Mouse (Mus musculus) fat pad, adult 2 months (tissue): ENCODE measurements around the gene Mdm4.
"Not testable (repeated sequence)": the region's sequence is repeated elsewhere in the genome, so short reads cannot be mapped to it uniquely, and the experiment has no call there.

Experiments
- DNase-seq: peaks from one replicate; pipeline ENCODE4 v3.0.0-alpha.2; 2011; ENCODE audit warnings: low read depth, low spot score; ENCODE audit errors: extremely low read depth

Mdm4 gene

DNA sequence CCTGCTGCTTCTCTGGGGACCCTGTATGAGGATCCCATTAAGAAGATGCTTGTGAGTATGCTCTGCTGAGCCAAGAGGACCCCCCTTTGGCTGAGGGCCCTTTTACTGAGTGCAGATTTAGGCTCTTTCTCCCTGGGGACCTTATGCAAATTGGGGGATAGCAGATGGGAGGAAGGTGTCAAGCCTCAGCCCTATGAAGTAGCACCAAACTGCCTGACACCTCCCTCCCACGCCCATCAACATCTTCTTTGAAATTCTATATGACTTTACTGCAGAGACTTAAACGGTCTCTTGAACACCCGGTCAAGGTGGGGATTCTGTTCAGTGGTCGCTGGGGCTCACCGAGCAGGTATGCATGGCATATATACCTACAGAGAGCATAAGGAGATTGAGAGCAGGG is 22.7 kb upstream of the Mdm4 start:
- DNase-seq, result no peak

DNA sequence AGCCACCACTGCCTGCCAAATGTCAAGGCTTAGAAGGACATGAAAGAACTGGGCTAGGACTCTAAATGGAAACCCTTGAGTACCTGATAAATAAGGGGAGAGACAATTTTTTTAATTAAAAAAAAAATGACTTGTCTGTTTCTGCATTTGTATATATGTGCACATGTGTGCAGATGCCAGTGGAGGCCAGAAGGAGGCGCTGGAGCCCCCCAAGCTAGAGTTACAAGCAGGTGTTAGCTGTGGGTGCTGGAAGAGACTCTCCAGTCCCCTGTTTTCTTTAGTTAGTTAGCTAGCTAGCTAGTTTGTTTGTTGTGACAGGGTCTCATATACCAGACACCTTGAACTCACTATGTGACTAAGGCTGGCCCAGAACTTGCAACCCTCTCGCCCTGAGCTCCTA is 21.5 kb upstream of the Mdm4 start:
- DNase-seq, result no peak

DNA sequence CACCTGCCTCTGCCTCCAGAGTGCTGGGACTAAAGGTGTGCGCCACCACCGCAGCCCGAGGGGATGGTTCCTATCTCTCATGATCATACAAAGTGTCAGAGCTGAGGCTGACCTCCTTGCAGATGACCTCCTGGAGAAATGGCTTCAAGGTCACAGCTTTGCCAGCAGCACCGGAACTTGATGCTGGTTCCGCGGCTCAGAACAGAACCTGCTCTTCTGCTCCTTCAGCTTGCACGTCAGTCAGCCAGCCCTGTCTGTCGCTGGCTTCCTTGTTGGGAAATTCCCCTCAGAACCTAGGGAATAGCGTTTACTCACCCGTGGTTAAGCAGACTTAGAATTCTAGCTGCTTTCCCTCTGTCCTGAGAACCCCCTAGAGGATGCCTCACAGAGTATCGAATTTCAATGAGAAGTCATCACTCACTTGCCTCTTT is 19.7 kb upstream of the Mdm4 start:
- no peak for DNase-seq

DNA sequence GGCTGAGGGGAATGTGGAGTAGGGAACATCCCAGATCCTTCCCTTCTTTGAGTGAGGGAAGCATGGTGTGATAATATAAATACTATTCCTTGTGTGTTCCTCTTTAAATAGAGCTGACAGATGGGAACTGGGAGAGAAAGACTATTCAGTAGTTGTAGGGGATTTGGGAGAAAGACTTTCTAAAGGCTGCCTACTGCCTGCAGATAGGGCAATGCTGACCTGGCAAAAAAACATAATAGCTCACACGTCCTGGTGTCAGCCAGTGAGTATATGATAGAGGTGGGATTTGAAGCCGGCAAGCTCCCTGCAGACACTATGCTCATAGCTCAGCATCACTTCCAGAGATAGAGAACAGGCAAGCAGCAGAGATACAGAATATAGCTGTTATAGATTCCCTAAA is 18.3 kb upstream of the Mdm4 start:
- DNase-seq, result no peak

GRCm38 (mm10) chr1:133047575-133047974 is 17.2 kb upstream of the Mdm4 start:
- DNase-seq, result no peak

DNA sequence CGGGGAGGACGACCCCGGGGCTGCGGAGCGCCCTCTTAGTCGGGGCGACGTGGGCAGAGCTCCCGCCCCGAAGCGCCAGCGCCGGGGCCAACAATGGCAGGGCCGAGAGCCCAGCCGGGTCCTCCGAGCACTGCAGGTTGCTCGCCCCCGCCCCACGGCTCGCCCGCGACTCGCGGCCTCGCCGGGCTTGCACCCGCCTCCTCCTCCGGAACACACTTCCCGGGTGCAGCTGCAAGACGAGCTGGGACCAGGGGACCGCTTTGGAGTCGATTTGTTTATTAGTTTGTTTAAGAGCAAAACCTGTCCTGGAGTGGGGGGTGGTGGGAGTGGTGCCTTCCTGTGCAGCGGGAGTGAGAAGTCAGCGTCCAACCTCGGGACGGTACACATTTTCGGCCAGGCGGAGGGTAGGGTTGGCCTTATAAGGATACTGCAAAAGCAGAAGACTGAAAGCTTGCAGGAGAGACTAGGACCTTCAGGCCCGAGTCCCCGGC is 16.1 kb upstream of the Mdm4 start:
- no peak for DNase-seq

GRCm38 (mm10) chr1:133045861-133046440 is 15.6 kb upstream of the Mdm4 start:
- no peak for DNase-seq

GRCm38 (mm10) chr1:133045011-133045860 is 14.9 kb upstream of the Mdm4 start, which contains the start of gene Pik3c2b:
Pik3c2b (plus strand) TSS chr1:133045667.
- no peak for DNase-seq

DNA sequence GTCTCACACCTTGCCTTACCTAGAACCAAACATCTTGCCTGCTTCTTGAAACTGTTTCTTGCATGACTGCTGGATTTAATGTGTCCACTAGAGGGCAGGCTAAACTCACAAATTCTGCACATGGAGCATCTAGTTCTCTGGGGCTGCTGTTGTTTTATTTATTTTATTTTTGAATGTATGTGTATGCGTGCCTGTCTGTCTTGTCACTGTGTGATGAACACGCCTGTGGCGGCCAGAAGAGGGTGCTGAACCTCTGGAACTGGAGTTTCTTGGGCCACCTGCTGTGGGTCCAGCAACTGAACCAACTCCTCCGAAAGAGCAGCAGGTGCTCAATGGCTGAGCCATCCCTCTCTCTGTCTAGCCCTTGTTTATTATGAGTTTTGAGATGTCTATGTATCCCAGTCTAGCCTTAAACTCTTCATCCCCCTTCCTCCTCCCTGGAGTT is 9.2 kb upstream of the Mdm4 start:
- no peak for DNase-seq

DNA sequence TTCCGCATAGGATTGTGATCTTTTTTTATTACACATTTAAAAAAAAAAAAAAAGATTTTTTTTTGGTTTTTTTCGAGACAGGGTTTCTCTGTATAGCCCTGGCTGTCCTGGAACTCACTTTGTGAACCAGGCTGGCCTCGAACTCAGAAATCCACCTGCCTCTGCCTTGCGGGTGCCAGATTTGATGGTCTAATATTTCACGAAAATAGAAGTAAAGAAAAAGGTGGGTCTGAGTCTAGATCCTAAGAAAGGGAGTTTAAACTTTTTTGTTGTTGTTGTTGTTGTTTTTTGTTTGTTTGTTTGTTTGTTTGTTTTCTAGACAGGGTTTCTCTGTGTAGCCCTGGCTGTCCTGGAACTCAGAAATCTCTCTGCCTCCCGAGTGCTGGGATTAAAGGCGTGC is 4.3 kb upstream of the Mdm4 start:
- DNase-seq, result not testable (repeated sequence)

DNA sequence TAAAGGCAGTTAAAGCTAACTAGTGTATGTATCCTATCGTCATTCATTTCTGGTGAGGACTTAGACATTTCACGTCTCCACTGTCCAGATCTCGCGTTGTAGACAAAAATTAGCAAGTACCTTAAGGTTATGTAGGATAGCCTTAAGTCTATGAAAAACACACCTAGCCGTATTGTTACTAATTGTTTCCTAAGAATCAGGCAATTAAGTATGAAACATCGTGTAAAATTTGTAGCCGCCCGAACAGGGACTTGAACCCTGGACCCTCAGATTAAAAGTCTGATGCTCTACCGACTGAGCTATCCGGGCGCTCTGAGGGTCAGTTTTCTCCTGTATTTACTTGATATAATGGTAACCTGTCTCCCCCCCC is 3.7 kb upstream of the Mdm4 start:
- no peak for DNase-seq

DNA sequence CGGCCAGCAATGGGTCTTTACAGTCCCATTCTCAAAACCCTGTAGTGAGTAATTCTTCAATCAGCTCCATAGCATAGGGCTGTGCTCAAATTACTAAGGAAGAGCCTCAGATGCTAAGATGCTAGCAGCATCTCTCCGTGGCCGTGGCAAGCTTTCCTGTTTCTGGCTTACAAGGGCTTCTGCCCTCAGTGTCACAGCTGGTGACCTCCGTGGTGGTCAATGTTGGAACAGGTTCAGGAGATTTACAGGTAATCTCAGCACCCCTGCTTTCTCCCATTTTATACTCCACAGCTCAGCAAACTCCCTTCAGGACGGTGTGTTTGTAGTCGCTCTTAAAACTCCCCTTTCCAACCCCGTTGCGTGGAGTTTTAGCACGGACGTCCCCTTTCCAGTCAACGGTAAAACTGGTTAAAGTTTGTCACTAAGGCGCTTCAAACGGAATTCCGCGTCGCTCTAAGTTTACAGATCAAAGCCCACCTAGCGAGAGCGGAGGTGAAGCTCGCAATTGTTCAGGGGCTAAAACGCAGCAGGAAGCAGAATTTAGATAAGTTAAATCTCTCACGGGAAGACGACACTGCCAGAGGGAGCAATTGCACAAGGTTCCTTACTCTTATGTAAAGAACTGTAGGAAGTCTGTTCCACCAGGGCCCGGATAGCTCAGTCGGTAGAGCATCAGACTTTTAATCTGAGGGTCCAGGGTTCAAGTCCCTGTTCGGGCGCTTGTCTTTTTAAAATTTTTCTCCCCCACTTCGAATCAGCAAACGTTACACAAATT is 3.1 kb upstream of the Mdm4 start:
- no peak for DNase-seq

DNA sequence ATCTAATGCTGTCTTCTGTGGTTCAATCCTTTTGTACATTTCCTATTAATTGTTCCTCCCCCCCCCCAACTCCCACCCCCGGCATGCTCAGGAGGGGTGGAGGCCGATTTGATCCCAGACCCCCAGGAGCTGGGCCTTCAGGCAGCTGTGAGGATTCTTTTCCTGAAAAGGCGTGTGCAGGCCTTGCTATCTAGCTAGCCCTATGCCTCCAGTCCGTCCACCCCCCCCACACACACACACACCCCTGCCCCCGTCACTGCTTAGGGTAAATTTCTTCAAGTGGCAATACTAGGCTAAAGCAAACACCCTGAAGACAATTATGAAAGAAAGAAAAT is 2.6 kb upstream of the Mdm4 start:
- DNase-seq, result no peak

GRCm38 (mm10) chr1:133029744-133030143 is 617 bp downstream of the Mdm4 start:
- no peak for DNase-seq

- DNase-seq, result no peak
Measured at GRCm38 (mm10) chr1:133027980-133028379, 2.4 kb downstream of the Mdm4 start.

DNA sequence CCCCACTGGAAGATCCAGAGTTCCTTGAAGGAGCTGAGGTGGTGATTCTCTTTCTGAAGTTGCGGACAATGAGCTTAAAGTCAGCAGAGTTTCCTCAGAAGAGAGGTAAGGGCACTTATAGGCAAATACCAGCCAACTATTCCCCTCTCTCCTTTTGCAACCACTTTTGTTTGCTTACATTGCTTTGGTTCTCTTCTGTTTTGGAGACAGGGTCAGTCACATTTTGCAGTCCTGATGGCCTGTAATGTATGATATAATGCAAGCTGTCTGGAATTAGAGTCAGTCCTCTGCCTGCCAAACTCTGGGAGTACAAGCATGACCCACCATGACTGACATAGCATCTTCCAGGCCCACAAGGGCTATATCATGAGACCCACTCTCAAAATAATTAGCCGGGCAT is 3.2 kb downstream of the Mdm4 start:
- DNase-seq, result no peak

DNA sequence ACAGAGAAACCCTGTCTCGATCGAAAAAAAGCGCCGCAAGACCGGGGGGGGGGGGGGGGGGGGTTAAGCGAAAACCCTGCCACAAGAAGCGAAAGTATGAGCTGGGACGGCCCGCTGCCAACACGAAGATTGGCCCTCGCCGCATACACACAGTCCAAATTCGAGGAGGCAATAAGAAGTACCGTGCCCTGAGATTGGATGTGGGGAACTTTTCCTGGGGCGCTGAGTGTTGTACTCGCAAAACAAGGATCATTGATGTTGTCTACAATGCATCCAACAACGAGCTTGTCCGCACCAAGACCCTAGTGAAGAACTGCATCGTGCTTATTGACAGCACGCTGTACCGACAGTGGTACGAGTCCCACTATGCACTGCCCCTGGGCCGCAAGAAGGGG is 4.6 kb downstream of the Mdm4 start:
- not testable (repeated sequence) for DNase-seq

DNA sequence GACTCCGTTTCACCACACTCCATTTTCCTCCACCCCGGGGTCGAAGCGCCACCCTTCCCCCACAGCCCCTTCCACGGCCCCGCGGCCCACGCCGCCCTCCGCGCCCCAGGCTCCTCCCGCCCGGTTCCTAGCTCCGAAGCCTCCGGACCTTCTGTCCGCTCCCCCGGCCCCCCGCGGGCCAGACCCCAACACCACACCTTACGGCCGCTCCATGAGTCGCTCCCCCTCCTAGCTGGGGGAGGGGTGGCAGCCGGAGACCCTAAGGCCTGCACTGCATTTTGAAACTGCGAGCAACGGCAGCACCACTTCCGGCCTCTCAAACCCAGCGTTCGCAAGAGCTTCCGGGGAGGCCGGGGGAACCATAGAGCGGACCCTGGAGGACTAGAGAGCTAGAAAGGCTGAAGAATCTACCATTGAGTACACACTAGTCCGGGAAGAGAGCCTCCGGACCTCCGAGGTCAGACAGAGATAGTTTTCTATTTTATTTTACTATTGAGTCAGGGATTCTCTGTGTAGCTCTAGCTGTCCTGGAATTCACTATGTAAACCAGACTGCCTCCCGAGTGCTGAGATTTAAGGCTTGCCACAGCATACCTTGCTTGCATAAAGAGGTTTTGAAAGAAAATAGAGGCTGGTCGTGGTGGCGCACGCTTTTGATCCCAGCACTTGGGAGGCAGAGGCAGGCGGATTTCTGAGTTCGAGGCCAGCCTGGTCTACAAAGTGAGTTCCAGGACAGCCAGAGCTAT is 5.1 kb downstream of the Mdm4 start:
- no peak for DNase-seq

GRCm38 (mm10) chr1:133024426-133024825 is 5.9 kb downstream of the Mdm4 start:
- DNase-seq, result no peak

DNA sequence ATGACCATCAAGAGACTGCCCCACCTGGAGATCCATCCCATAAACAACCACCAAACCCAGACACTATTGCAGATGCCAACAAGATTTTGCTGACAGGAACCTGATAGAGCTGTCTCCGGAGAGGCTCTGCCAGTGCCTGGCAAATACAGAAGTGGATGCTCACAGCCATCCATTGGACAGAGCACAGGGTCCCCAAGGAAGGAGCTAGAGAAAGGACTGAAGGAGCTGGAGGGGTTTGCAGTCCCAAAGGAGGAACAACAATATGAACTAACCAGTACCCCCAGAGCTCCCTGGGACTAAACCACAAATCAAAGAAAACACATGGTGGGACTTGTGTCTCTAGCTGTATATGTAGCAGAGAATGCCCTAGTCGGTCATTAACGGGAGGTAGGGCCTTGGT is 6.6 kb downstream of the Mdm4 start:
- DNase-seq, result not testable (repeated sequence)

DNA sequence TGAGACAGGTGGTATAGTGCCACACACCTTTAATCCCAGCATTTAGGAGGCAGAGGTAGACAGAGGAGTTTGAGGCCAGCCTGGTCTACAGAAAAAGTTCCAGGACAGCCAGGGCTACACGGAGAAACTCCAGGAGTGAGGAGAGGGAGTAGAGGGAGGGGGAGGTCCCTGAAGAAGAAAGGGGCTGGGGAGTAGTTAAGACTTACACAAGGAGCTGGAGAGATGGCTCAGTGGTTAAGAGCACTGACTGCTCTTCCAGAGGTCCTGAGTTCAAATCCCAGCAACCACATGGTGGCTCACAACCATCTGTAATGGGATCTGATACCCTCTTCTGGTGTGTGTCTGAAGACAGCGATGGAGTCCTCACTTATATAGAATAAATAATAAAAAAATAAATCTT is 8.4 kb downstream of the Mdm4 start:
- DNase-seq, result not testable (repeated sequence)
